Mouse (Mus musculus) ES-Bruce4 (cell line): ENCODE measurements around the gene Psma1. TPM values are rescaled to one million over a fixed set of nuclear protein-coding genes. Genes with fewer than 3 reads are reported as not detected.

ENCODE experiments used
- H3K27ac ChIP-seq: 2 replicates; pipeline ENCODE4 v1.5.1; 2012; ENCODE audit warnings: low read length, inconsistent platforms; ENCODE audit not compliant: insufficient read depth
- H3K27me3 ChIP-seq: 2 replicates; pipeline ENCODE4 v1.6.1; 2012; ENCODE audit warnings: mild to moderate bottlenecking, low read length, inconsistent platforms; ENCODE audit not compliant: control insufficient read depth, poor library complexity, insufficient read depth, severe bottlenecking
- H3K36me3 ChIP-seq: 2 replicates; pipeline ENCODE4 v1.6.1; 2012; ENCODE audit warnings: inconsistent platforms, mild to moderate bottlenecking, low read length, moderate library complexity; ENCODE audit not compliant: control insufficient read depth, poor library complexity, insufficient read depth, severe bottlenecking
- H3K4me1 ChIP-seq: one replicate; pipeline ENCODE4 v1.8.1; 2011; ENCODE audit warnings: low read length; ENCODE audit not compliant: control insufficient read depth, insufficient read depth
- H3K4me3 ChIP-seq: 2 replicates; pipeline ENCODE4 v1.5.1; 2011; ENCODE audit warnings: low read depth, mild to moderate bottlenecking, low read length
- H3K9ac ChIP-seq: 2 replicates; pipeline ENCODE4 v1.6.1; 2012; ENCODE audit warnings: low read depth, mild to moderate bottlenecking, inconsistent platforms; ENCODE audit not compliant: poor library complexity, severe bottlenecking
- H3K9me3 ChIP-seq: replicated peaks from 2 replicates; pipeline ENCODE4 v1.6.1; 2012; ENCODE audit warnings: mild to moderate bottlenecking, low read length, inconsistent platforms; ENCODE audit not compliant: control insufficient read depth, poor library complexity, insufficient read depth, severe bottlenecking
- CTCF ChIP-seq: IDR thresholded peaks from one replicate; pipeline ENCODE4 v1.8.1; 2011; ENCODE audit warnings: low read depth, low read length
- EP300 ChIP-seq: IDR thresholded peaks from 2 replicates; pipeline ENCODE4 v1.6.1; 2011; ENCODE audit warnings: low read depth, low read length; ENCODE audit not compliant: insufficient read depth
- POLR2A ChIP-seq: IDR thresholded peaks from one replicate; pipeline ENCODE4 v1.8.1; 2011; ENCODE audit warnings: low read length; ENCODE audit not compliant: insufficient read depth
- polyA plus RNA-seq: library from polyadenylated mRNA; stranded (reverse); fragments of >200 nt; gene quantifications from 2 replicates; pipeline ENCODE4 v1.2.4, GENCODE M21; 2011; ENCODE audit warnings: low read depth; ENCODE audit not compliant: missing spikeins, insufficient read depth, insufficient read length

Psma1 gene
- polyA plus RNA-seq, 1 experiment: 249 TPM

- H3K9ac ChIP-seq: no peak overlapping the region
Observed at GRCm38 (mm10) chr7:114317389-114317792, 41.5 kb upstream of the Psma1 start.

DNA sequence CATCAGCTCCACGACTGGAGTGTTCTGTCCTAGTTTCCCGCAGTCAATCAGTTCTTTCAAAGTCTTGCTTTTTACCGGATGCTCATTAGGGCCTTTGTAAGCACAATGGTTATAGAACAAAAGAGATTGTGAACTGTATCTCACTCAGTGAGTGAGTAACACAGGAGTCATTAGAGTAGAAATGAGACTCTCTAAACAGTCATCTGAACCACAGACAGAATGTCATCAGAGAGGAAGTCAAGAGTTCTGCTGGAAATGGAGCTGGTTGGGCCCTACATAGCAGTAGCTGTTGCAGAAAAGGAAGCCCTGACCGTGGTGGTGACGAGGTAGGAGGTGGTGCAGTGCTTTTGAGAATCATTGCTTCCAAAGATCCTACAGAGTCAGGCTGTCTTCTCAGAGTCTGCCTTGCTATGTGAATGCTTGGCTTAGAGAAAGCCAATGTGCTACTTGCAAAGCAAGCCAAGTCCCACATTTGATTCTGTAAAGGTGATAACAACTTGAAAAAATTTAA, 40.5 kb upstream of the Psma1 start:
- Histone ChIP-seq H3K27me3 (no peaks in the 10 kb centered on the region; the same call in 1 of the 2 replicates), H3K27ac (no peak overlapping the region), H3K9ac (no peak overlapping the region), H3K36me3 (no peaks in the 10 kb centered on the region), H3K4me3 (no peak overlapping the region), H3K4me1 (no peaks in the 10 kb centered on the region), H3K9me3 (no peaks in the 10 kb centered on the region)
- no peak for TF ChIP-seq CTCF
- TF ChIP-seq EP300: no peak
- no peak for TF ChIP-seq POLR2A

More at GRCm38 (mm10) chr7:114317389-114317792, 41.5 kb upstream of the Psma1 start:
- no peak for TF ChIP-seq CTCF
- no peak for TF ChIP-seq EP300
- TF ChIP-seq POLR2A: no peak
- H3K36me3 ChIP-seq: no peaks in the 10 kb centered on the region
- no peaks in the 10 kb centered on the region; the same call in 1 of the 2 replicates for H3K27me3 ChIP-seq
- H3K4me1 ChIP-seq: no peaks in the 10 kb centered on the region
- no peak overlapping the region for H3K4me3 ChIP-seq
- no peaks in the 10 kb centered on the region for H3K9me3 ChIP-seq
- H3K27ac ChIP-seq: no peak overlapping the region

- H3K36me3 ChIP-seq: no peaks in the 10 kb centered on the region
- H3K27ac ChIP-seq: no peak overlapping the region
- no peaks in the 10 kb centered on the region for H3K4me1 ChIP-seq
- H3K9me3 ChIP-seq: no peaks in the 10 kb centered on the region
- TF ChIP-seq EP300: no peak
- no peak for TF ChIP-seq CTCF
- TF ChIP-seq POLR2A: no peak
- no peaks in the 10 kb centered on the region; the same call in 1 of the 2 replicates for H3K27me3 ChIP-seq
- H3K4me3 ChIP-seq: no peak overlapping the region
- H3K9ac ChIP-seq: no peak overlapping the region
Observed at GRCm38 (mm10) chr7:114311209-114311608, 35.3 kb upstream of the Psma1 start.

GRCm38 (mm10) chr7:114309020-114309419, 33.1 kb upstream of the Psma1 start:
- Histone ChIP-seq H3K4me1 (no peaks in the 10 kb centered on the region), H3K27me3 (no peaks in the 10 kb centered on the region), H3K9me3 (no peaks in the 10 kb centered on the region), H3K9ac (no peak overlapping the region), H3K36me3 (no peaks in the 10 kb centered on the region), H3K27ac (no peak overlapping the region), H3K4me3 (no peak overlapping the region)
- no peak for TF ChIP-seq POLR2A
- no peak for TF ChIP-seq CTCF
- no peak for TF ChIP-seq EP300

GRCm38 (mm10) chr7:114301293-114301782, 25.4 kb upstream of the Psma1 start:
- no peak for TF ChIP-seq EP300
- no peak for TF ChIP-seq CTCF
- no peak for TF ChIP-seq POLR2A
- Histone ChIP-seq H3K27me3 (no peaks in the 10 kb centered on the region), H3K9me3 (no peaks in the 10 kb centered on the region), H3K4me3 (no peak overlapping the region), H3K9ac (no peak overlapping the region), H3K4me1 (no peaks in the 10 kb centered on the region), H3K27ac (no peak overlapping the region), H3K36me3 (no peaks in the 10 kb centered on the region)

GRCm38 (mm10) chr7:114300782-114301181, 24.9 kb upstream of the Psma1 start:
- Histone ChIP-seq H3K9me3 (no peaks in the 10 kb centered on the region), H3K27ac (no peak overlapping the region), H3K36me3 (no peaks in the 10 kb centered on the region), H3K4me1 (no peaks in the 10 kb centered on the region), H3K9ac (no peak overlapping the region), H3K4me3 (no peak overlapping the region), H3K27me3 (no peaks in the 10 kb centered on the region)
- no peak for TF ChIP-seq CTCF
- TF ChIP-seq EP300: no peak
- no peak for TF ChIP-seq POLR2A
